Mouse (Mus musculus) limb, embryonic 14.5 days (tissue): ENCODE data around the gene Wdr60. TPM values are rescaled to one million over a fixed set of nuclear protein-coding genes. Genes with fewer than 3 reads are reported as not detected.

Source experiments
- ATAC-seq: fragments of 200-750 bp; cut with Nextera tagmentation; 2 replicates; pipeline ENCODE4 v1.8.0; 2017; ENCODE audit warnings: low read depth, moderate number of reproducible peaks, moderate TSS enrichment; ENCODE audit not compliant: low FRiP score
- DNase-seq: peaks from one replicate; pipeline ENCODE4 v3.0.0-alpha.2; 2015; ENCODE audit warnings: low spot score
- H3K27ac ChIP-seq: fragments of 300-500 bp; sonication (generic); replicated peaks from 2 replicates; pipeline ENCODE4 v1.5.1; 2014; ENCODE audit warnings: low read depth, mild to moderate bottlenecking, low read length, moderate library complexity, mixed read lengths
- H3K27me3 ChIP-seq: fragments of 300-500 bp; sonication (generic); 2 replicates; pipeline ENCODE4 v1.6.1; 2014; ENCODE audit warnings: low read length, mixed read lengths; ENCODE audit not compliant: control insufficient read depth, insufficient read depth
- H3K36me3 ChIP-seq: fragments of 300-500 bp; sonication (generic); 2 replicates; pipeline ENCODE4 v1.6.1; 2014; ENCODE audit warnings: mild to moderate bottlenecking, low read length, moderate library complexity, mixed read lengths; ENCODE audit not compliant: control insufficient read depth, insufficient read depth
- H3K4me1 ChIP-seq: fragments of 300-500 bp; sonication (generic); 2 replicates; pipeline ENCODE4 v1.6.1; 2014; ENCODE audit warnings: antibody characterized with exemption, low read length, mixed read lengths; ENCODE audit not compliant: control insufficient read depth, insufficient read depth
- H3K4me2 ChIP-seq: fragments of 300-500 bp; sonication (generic); replicated peaks from 2 replicates; pipeline ENCODE4 v1.6.1; 2014; ENCODE audit warnings: low read depth, mild to moderate bottlenecking, low read length, moderate library complexity; ENCODE audit not compliant: severe bottlenecking
- H3K4me3 ChIP-seq: fragments of 300-500 bp; sonication (generic); replicated peaks from 2 replicates; pipeline ENCODE4 v1.5.1; 2014; ENCODE audit warnings: low read length
- H3K9ac ChIP-seq: fragments of 300-500 bp; sonication (generic); 2 replicates; pipeline ENCODE4 v1.6.1; 2014; ENCODE audit warnings: mild to moderate bottlenecking, low read depth, low read length, moderate library complexity; ENCODE audit not compliant: severe bottlenecking
- H3K9me3 ChIP-seq: fragments of 300-500 bp; sonication (generic); 2 replicates; pipeline ENCODE4 v1.6.1; 2016; ENCODE audit warnings: low read length; ENCODE audit not compliant: control insufficient read depth
- POLR2A ChIP-seq: fragments of 200-500 bp; IDR thresholded peaks from 2 replicates; pipeline ENCODE4 v1.8.0; 2012; ENCODE audit warnings: inconsistent platforms, mild to moderate bottlenecking, moderate library complexity, borderline replicate concordance; ENCODE audit not compliant: insufficient read depth, insufficient read length; ENCODE audit errors: extremely low read depth
- WGBS: fragments of 180-500 bp; shearing (Covaris S2); extraction: QIAGEN DNeasy Blood & Tissue Kit; methylation state at CpG from one replicate; pipeline ENCODE4 v1.1.7; 2014; 5-methylcytosine and 5-hydroxymethylcytosine counted together
- polyA plus RNA-seq, 2 experiments: library from polyadenylated mRNA; depleted of rRNA in 1 of 2; stranded (reverse) in 1 of 2; unstranded in 1 of 2; fragments of >200 nt; fragmentation: Nextera tagmentation in 1 of 2; extraction: Ambion mirVana in 1 of 2; gene quantifications; 2 replicates each; pipeline versions ENCODE4 v1.2.1 to v1.2.3; 2012 to 2014

The Wdr60 gene
- polyA plus RNA-seq, 2 experiments, result 20.7 to 25.9 TPM

- no peak for ATAC-seq
- DNase-seq, result no peak
- Histone ChIP-seq H3K4me3 (no peak overlapping the region), H3K4me2 (no peak overlapping the region), H3K9me3 (no peaks in the 10 kb centered on the region), H3K36me3 (peaks cover 15% of the 10 kb centered on the region), H3K9ac (no peak overlapping the region), H3K27ac (no peak overlapping the region), H3K27me3 (no peaks in the 10 kb centered on the region), H3K4me1 (no peaks in the 10 kb centered on the region)
- TF ChIP-seq POLR2A, result no peak
- 80% methylated on average over 3 of the region's 3 CpGs for whole genome bisulfite sequencing
These were observed 24.0 kb downstream of the Wdr60 start for GRCm38 (mm10) chr12:116238803-116239202.

GRCm38 (mm10) chr12:116238370-116238769 lies 24.5 kb downstream of the Wdr60 start:
- Histone ChIP-seq H3K27me3 (no peaks in the 10 kb centered on the region), H3K9ac (no peak overlapping the region), H3K4me2 (no peak overlapping the region), H3K4me1 (no peaks in the 10 kb centered on the region), H3K36me3 (peaks cover 12% of the 10 kb centered on the region), H3K27ac (no peak overlapping the region), H3K4me3 (no peak overlapping the region), H3K9me3 (no peaks in the 10 kb centered on the region)
- ATAC-seq (no peak), DNase-seq (no peak)
- no peak for TF ChIP-seq POLR2A

GRCm38 (mm10) chr12:116236658-116237057 lies 26.2 kb downstream of the Wdr60 start:
- Histone ChIP-seq H3K9ac (no peak overlapping the region), H3K4me2 (no peak overlapping the region), H3K27ac (no peak overlapping the region), H3K4me3 (no peak overlapping the region), H3K36me3 (peaks cover 12% of the 10 kb centered on the region), H3K9me3 (no peaks in the 10 kb centered on the region), H3K27me3 (no peaks in the 10 kb centered on the region), H3K4me1 (no peaks in the 10 kb centered on the region; the same call in 1 of the 2 replicates)
- ATAC-seq, result no peak
- no peak for TF ChIP-seq POLR2A
- WGBS, result 78% methylated on average over 3 of the region's 3 CpGs
- DNase-seq, result no peak

GRCm38 (mm10) chr12:116235356-116235755 lies 27.5 kb downstream of the Wdr60 start:
- no peak for TF ChIP-seq POLR2A
- ATAC-seq (no peak), DNase-seq (no peak)
- Histone ChIP-seq H3K27me3 (no peaks in the 10 kb centered on the region), H3K4me3 (no peak overlapping the region), H3K36me3 (peaks cover 7% of the 10 kb centered on the region), H3K9ac (no peak overlapping the region), H3K9me3 (no peaks in the 10 kb centered on the region), H3K4me2 (no peak overlapping the region), H3K4me1 (no peaks in the 10 kb centered on the region; the same call in 1 of the 2 replicates), H3K27ac (no peak overlapping the region)
- WGBS, result 77% methylated on average over 4 of the region's 4 CpGs

- ATAC-seq, result no peak
- H3K9me3 ChIP-seq, result no peaks in the 10 kb centered on the region
- 81% methylated on average over 1 of the region's 1 CpGs for WGBS
- no peak overlapping the region for H3K27ac ChIP-seq
- no peaks in the 10 kb centered on the region; the same call in 1 of the 2 replicates for H3K4me1 ChIP-seq
- no peak for TF ChIP-seq POLR2A
- H3K36me3 ChIP-seq, result peaks cover 12% of the 10 kb centered on the region; the same call in 1 of the 2 replicates
- no peaks in the 10 kb centered on the region for H3K27me3 ChIP-seq
- no peak overlapping the region for H3K4me3 ChIP-seq
- no peak for DNase-seq
- H3K4me2 ChIP-seq, result no peak overlapping the region
- no peak overlapping the region for H3K9ac ChIP-seq
These were observed 30.8 kb downstream of the Wdr60 start for GRCm38 (mm10) chr12:116232061-116232460.

- Histone ChIP-seq H3K36me3 (peaks cover 12% of the 10 kb centered on the region; the same call in 1 of the 2 replicates), H3K4me2 (no peak overlapping the region), H3K27me3 (no peaks in the 10 kb centered on the region), H3K27ac (no peak overlapping the region), H3K4me3 (no peak overlapping the region), H3K9me3 (no peaks in the 10 kb centered on the region), H3K9ac (no peak overlapping the region), H3K4me1 (no peaks in the 10 kb centered on the region; the same call in 1 of the 2 replicates)
- TF ChIP-seq POLR2A, result no peak
- WGBS, result 64% methylated on average over 12 of the region's 12 CpGs
- ATAC-seq (no peak), DNase-seq (no peak)
These were observed 31.2 kb downstream of the Wdr60 start for GRCm38 (mm10) chr12:116231612-116232011.
